Mouse (Mus musculus) layer of hippocampus, adult 18-20 months (tissue): ENCODE results near the gene Map1b. TPM values are rescaled to one million over a fixed set of nuclear protein-coding genes. Genes with fewer than 3 reads are reported as not detected.

Source experiments
- DNase-seq, 2 experiments: peaks; one replicate each; pipeline ENCODE4 v3.0.0; 2022; ENCODE audit warnings: low spot score in 2 of 2
- long read RNA-seq: library from polyadenylated mRNA; stranded (forward); transcript quantifications from one replicate; pipeline ENCODE4 v2.0.0, GENCODE M21; 2021
- total RNA-seq, 2 experiments: library from RNA; stranded (reverse); gene quantifications; 2 replicates each; pipeline ENCODE4 v1.2.3; 2021

The Map1b gene
- total RNA-seq = 100 to 1,000 TPM; 658 to 669 TPM
- long read RNA-seq, partial matches to known transcripts = 9 of 50 reads
- long read RNA-seq, other reads (novel, unspliced or antisense) = 41 of 50 reads

DNA sequence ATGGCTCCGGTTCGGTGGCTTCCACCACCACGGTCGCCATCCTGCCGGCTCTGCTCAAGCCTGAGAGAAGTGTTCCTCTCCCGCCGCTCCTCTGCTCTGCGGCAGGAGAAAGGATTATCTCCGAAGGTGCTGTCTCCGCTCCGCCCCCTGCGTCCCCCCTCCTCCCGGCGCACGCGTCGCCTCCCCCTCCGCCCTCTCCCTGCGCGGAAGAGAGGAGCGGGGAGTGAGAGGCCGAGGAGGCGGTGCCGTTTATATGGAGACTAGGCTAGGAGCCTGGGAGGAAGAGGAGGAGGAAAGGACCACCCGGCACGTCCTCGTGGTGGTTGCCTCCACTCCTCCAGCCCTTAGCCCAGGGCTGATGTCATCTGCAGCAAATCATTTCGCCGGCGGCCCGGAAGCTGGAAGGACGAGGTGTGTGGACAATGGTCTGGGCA lies at the start of gene Map1b:
Gene Map1b (minus strand): TSS at position 93 of the 434 bp plus-strand sequence.
- DNase-seq = peak; percentile 84 to 85

DNA sequence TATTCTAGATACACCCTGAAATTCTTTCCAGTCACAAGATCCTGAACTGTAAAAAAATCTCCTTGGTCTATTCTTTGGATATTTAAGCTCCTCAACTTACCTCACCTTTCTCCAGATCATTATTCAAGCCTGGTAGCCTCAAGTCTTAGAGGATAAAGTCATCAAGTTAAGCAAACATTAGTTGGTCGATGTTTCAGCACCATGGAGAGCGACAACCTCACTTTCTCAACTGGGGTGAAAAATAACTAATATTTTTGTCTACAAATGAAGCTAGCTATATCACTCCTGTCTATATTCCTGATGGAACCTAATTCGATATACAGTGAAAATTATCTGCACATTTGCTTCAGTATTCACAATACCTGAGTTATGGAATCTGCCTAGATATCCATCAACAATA lies 48.0 kb upstream of the Map1b start:
- DNase-seq = no peak

DNA sequence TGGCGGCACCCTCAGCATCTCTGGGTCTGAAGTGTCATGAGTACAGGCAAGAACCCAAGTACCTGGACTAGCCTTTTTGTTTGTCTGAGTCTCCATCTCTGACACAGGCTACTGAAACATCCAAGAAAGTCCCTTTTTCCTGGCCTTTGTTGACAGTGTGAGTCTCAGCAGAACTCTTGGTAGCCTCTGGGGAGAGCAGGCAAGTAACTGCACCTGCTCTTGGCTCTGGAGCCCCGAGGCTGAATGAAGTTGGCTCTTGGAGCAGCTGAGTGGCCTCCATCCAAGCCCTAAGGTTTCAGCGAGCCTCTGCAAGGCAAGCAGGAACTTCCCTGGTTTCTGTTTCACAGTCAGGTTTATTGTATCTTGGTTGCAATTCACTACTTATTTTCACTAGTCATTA lies 46.7 kb upstream of the Map1b start:
- no peak for DNase-seq

DNA sequence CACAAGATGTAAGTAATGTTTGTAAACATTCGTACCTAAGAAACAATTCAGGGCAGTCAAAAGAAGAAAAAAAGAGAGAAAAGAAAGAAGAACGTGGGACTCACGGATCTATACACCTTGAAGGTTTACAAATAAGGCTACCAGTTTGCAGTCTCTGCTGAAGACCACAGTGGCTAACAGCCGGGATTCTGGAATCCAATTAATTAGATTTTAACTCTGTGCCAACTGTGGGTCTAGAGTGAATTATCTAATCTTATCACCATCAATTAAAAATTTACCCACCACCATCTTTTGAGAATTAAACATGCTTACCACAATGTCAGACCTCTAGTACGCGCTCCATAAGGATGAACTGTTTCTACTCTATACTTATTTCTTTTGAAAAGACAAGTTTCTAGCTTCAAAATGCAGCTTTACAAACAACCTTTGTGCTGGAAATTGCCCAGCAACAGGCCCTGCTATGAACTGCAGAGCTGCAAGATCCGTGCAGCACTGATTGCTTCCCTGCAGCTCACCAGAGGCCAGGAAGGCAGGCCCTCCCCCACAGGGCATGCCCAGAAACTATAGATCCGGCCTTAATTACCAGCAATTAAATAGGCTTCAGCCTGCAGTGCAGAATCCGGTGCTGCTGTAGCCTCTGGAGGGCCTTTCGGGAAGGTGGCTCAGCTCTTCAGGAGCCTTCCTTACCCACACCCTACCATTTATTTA lies 45.7 kb upstream of the Map1b start:
- no peak for DNase-seq

DNA sequence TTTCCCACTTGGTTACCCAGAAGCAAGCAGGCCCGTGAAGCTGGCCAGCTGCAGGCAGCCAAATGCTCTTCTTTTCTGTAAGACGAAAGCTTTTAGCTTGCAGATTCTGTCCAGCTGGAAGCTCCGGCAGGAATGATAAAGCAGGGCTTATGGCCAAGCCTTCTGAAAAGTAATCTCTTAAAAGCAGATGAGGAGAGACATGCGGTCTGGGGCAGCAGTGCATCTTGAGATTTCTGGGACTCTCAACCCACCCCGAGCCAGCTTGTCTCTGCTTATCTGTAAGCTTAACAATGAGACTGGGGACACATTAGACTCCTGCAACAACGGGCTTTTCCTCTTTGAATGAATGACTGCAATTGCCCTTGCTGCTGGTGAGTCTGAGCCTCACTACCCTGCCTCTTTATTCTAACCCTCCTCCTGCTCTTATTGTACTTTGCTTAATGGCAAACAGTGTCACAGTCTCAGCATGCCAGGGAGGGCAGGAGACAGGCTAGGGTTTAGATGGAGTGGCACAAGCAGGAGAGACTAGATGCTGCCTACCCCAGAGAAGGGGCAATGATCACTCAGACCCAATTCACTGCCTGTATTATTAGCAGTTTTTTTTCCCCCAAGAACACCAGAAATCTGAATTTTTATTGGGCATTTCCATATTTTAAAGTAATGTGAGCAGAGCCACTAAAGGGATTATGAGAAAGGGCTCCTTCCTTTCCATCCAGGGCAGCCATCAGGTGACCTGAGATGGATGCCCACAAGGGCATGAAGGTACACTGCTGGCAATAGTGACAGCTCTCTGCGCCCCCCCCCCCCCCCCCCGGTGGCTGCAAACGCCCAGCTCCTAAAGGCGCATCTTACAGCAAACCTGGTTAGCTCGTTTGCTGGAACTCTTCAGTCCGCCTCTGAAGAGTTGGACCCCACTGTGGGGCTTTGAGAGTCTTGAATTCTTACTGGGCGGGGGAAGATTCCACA lies 44.6 kb upstream of the Map1b start:
- peak in 1 of 2 experiments; percentile 23 for DNase-seq

DNA sequence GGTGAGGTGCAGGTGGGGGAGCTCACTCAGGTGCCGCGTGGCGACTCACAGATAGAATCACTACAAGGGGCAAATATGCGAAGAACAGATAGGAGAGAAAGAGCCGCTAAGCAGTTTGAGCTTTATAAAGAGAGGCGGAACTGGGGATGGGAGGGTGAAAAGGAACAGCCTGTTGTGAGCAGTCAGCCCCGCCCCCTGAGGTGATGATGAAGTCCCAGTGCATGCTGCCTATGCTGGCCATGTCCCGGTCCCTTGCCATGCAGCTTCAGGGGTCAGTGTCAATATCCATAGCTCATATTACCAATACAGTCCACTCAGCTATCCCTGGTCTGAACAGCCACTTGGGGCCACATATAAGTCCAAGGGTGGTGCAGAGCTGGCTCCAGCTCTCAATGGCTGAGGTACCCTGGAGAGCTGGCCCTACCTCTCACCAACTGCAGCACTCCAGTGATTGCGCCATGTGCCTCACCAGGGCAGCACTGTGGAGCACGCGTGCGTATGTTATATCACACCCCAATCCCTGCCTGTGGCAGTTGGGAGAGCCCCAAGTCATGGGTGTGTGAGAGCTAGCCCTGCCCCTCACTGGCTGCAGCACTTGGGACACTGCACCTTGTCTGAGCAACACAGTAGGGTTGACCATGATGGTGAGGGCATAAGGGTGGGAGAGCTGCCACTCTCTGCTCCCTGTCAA lies 42.0 kb upstream of the Map1b start:
- no peak for DNase-seq

DNA sequence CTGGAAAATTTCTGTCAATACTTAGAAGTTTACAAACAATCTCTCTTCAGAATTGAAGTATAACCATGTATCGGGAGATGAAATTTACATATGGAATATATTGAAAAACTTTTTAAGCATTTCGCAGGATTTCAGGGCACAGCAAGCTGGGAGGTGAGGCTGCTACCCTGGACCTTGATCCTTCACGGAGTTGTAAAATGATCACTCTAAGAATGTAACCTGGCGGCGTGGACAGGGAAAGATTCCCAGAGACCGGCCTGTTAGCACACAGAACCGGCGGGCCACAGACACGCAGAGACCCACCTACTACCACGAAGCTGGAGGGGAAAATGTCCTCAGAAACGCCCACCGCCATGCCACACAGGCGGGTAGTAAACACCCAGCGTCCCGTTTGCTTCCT lies 41.5 kb upstream of the Map1b start:
- DNase-seq = no peak

DNA sequence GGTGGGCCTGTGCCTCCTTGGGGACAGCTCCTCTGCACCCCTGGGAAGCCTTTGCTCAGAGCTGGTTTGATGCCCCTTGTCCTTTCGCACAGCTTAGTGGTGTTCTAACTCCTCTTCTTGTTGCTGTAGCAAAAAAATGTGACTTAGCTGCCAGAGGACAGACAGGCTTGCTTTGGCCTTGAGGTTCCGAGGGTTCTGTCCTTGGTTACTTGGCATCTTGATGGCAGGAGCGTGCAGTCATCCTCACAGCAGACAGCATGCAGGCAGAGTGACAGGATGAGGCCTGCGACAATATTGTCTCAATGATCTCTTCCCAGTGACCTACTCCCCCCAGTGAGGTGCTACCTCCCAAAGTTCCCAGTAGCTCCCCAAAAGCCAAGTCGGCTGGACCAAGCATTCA lies 41.0 kb upstream of the Map1b start:
- DNase-seq = no peak

DNA sequence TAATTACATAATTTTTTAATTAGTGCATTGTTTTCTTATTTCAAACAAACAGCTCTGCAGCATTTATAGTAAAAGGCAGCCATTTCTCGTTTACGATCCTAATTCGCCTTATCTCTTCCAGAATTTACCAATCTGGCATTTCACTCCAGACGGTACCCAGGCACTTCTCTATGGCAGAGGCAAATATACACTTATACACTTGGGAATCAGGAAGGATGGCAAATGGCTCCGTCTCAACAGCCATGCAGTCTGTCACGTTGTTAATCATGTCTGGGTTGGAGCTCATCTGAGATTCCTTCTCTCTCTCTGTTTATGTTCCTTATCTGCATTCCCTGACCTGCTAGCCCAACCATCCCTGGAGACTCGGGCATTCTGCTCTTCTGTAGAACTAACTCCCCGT lies 38.6 kb upstream of the Map1b start:
- no peak for DNase-seq

DNA sequence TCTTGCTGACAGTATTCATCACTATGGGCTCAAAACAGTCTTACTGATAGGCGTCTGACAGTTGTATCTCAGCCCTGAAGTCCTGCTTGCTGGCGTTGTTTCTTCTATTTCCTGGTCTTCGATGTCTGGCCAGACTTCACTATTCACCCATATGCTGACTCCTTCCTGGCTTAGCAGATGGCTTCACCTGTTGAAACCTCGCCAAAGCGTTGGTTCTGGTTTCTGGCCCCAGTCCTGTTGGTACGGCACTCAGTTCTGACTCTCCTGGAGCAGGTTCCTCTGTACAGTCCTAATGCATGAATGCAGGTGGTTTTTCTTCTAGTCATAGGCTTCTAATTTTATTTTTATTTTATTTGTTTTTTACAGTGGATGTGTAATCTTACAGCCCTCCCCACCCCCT lies 38.1 kb upstream of the Map1b start:
- no peak for DNase-seq

DNA sequence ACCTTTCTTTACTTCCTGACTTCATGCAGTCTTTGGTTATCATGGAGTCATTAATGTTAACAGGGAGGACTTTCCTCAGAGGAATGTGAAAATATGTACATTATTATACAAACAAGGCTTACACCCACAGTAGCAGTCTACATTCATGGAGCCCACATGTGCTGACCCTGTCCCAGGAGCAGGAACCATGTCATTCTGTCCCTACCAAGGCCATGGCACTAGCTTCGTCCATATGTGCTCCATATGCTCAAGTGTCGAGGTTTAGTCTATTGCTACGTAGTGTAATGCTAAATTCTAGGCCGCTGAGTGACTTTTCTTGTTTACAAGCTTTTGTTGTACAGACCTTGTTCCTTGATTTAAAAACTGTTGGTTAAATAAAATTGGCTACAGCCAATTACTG lies 36.0 kb upstream of the Map1b start:
- DNase-seq = no peak

DNA sequence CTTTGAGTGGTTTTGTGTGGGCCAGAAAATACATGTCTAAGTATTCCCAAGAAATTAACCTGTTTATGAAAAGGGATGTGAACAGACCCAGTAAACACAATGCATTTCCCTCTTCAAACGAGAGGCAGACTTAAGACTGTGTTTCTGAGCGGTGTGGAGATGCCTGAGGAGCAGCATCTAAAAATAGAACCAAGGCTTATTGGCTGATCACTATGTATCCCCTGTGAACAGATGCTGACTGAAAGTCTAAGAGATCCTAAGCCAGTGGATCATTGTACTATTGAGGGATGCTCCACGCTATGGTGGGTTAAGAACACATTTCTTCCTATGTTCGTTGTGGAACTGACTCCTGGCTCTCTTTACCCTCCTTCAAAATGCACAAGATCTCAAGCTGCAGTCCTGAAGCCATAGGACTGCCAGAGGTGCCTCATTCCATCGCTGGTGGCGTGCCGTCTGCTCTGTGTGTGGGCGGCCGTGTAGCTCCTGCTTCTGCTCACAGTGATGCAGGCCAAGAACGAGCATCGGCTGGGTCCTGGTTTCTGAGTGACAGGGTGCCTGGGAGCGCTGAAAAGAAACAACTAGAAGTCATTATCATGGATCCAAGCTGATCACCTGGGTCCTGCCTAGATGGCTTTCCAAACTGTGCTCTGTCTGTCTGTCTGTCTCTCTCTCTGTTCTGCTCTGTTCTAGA lies 34.5 kb upstream of the Map1b start:
- DNase-seq = peak; percentile 20 to 65

DNA sequence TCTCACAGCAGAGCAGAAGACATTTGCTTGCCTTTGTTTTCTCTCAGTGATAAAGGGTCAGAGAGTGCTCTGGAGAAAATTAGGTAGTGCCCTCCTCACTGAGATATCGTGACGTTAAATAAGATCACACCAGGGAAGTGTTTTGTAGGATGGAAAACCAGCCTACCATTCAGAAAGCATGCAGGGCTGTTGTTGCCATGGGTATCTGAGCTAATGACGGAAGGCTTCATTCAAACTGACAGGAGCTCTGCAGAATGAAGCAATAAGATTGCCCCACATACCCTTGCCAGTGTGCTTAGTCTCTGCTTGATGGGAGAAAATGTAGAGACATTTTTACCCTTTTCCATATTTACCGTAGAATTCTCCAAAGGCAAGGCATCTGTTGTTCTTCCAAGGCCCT lies 33.7 kb upstream of the Map1b start:
- peak in 1 of 2 experiments; percentile 29 for DNase-seq

DNA sequence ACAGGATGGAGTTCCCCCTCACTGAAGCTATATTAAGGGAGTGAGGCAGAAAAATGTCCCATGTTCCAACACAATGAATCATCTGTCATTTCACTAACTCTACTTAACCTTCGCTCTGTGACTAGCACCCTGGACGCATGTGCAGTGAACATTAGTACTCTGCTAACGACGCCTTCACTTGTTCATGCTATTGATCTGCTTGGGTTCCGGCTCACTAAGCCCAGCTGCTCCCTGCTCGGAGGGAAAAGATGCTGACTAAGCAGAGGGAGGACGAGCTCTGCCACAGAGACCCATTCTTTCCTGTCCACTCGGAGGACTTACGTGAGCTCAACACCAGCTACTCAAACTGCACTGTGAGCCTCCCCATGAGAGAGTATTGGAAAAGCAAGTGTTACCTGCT lies 33.2 kb upstream of the Map1b start:
- peak in 1 of 2 experiments; percentile 18 for DNase-seq

DNA sequence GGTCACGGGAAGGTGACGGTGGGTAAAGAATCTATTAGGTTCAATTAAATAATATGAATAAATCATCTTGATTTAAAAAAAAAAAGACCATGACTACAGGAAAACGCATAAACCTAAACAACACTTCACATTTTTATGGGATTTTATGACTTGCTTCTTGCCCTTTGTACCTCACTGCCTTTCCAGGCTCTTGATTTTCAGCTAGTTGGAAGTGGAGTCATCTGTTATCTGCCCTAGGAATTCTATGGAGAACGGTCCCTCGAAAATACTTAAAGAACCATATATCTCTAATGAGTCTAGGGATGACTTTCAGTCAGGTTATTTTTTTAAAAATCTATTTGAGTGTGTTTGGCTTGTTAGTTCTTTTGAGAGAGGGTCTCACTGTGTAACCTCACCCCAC lies 30.5 kb upstream of the Map1b start:
- DNase-seq = no peak

DNA sequence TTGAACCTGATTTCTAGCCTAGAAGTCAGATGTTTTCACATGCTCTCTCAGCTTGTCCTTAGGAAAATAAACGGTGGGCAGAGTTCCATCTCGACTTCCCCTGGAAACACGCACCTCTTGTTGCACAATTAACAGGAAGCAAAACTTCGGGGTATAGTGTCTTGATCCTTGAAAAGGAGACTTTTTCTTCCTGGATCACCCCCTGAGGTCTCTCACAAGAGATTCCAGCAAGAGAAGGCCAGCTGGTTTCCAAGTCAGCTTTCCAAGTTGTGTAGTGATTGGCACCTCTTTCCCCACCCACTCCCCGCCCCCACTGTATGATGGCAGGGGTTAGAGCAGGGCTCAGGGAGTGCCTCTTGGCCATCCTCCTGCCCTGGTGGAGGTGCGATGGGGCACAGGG lies 28.9 kb upstream of the Map1b start:
- no peak for DNase-seq

DNA sequence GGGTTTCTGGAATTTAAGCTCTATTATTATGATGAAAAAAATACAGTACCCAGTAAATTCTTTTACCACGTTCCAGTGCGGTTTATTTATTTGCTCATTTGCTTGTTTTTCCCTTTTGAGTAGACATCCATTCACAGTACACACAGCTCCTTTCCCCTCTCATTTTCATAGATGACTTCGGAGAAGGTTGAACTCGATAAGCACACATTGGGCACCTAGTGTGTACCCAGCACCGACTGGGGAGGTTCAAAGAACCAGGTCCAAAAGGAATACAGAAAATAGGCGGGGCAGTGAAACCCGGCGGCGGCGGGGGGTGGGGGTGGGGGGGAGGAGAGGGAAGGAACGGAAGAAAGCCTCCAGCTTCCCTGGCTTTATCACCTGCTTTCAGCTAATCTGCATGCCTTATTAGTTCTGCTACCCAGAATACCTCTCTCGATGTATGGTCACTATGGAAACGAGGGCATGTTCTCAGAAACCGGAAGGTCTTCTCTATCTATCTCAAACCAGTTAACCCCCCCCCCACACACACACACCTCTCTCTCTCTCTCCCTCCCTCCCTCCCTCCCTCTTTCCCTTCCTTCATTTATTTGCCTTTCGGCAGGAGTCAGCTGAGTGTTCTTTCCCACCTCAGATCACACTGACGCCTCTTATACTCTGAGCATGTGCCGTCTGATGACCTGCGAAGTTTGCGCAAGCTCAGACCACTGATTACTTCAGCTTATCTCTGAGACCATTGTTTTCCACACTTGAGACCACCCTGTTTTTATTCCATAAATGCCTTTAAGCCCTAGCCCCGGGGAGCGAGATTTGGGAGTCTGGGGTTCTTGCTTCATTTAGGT lies 25.3 kb upstream of the Map1b start:
- no peak for DNase-seq

DNA sequence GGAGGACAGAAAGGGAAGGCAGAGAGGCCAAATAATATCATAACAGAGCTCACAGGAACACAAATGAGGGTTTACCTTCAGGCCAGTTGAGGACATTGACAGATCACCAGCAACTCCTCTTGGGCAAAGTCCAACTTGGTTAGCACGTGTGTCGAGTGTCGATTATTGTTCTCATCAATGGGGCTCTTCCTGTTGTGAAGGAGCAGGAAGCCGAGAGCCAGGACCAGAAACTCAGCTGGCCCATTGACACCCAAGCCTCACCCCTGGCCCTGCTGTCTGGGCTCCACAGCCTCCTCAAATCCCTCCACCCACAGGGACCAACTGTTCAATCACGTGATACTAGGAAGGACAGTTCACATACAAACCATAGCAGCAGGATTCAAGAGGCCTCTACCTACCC lies 22.9 kb upstream of the Map1b start:
- no peak for DNase-seq

DNA sequence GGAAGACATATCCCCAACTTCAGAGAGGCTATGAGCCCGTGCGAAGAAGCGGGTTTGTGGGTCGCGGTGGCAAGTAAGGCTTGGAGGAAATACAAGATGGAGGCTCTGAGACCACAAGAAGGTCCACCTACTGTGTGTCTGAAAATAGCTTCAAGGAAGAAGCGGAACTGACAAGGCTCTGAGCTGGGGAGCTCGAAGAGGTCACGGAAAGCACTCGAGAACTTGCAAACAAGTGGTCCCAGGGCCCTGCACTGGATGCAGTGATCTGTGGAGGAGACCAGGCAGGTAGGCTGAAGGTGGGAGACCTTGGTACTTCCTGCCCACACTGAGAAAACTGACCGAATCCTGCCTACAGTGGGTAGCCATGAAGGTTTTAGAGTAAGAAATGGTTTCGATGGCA lies 22.5 kb upstream of the Map1b start:
- no peak for DNase-seq

DNA sequence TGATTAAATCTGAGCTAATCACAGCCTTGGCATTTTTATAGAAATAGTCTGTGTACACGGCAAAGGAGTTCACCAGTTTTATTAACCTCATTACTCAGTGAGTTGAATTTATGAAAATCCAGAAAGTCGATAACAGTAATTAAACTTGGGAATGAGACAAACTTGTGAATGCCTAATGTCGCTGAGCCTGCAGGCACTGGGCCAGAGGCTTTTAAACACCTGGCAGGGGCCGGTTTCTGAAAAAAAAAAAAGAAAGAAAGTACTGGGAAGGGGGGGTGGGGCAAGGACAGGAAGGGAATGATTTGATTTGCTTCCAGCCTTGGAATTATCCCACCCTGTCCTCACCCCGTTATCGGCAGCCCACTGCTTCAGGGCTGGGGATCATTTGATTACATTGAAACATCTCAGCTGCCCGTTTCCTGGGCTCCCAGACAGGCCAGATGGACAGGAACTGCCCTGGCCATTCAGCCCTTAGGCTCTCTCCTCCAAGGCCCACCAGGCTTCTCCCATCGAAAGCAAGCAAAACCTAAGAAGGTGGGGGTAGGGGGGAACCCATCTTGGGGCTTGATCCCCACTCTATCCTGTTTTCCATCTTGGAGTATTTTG lies 21.7 kb upstream of the Map1b start:
- DNase-seq = no peak
